Mouse (Mus musculus): ENCODE data around the gene Imp4. TPM values are rescaled to one million over a fixed set of nuclear protein-coding genes. Genes with fewer than 3 reads are reported as not detected.
"Not testable (repeated sequence)": the region's sequence is repeated elsewhere in the genome, so short reads cannot be mapped to it uniquely, and the experiment has no call there.

Gene Imp4
- total RNA-seq (2015; ENCODE audit: low replicate concordance): 5.4 and 8.3 TPM in 2 replicates
- 2.6 and 8.3 TPM in 2 replicates for total RNA-seq (2017; ENCODE audit: low replicate concordance)

GRCm38 (mm10) chr1:34439215-34439960, at the start of gene Imp4, which contains the start of gene Ccdc115:
Gene Imp4 (plus strand): TSS chr1:34439851.
Gene Ccdc115 (minus strand): TSS chr1:34439672.
- peak; percentile 91 for ATAC-seq (replicated peaks; ENCODE audit: low FRiP score, poor library complexity, severe bottlenecking)

DNA sequence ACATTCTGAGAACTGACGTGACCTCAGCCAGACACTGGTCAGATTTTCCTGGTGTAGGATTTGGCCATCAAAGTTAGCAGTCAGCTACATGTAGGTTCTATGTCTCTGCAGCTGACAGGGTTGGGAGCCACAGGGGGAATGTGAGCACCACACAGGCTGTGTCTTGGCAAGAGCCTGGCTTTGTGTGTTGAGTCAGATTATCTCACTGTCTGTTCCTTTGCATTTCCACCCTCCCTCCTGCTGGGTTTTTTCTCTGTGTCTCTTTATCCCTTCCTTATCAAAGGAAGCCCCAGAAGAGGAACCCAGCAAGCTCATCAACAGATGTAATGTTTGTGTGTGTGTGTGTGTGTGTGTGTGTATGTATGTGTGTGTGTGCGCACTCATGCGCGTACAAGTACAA, 43.3 kb upstream of the Imp4 start:
- ATAC-seq (replicated peaks; ENCODE audit: low FRiP score, poor library complexity, severe bottlenecking): no peak

GRCm38 (mm10) chr1:34399182-34399953, 40.3 kb upstream of the Imp4 start:
- no peak for ATAC-seq (replicated peaks; ENCODE audit: low FRiP score, poor library complexity, severe bottlenecking)

DNA sequence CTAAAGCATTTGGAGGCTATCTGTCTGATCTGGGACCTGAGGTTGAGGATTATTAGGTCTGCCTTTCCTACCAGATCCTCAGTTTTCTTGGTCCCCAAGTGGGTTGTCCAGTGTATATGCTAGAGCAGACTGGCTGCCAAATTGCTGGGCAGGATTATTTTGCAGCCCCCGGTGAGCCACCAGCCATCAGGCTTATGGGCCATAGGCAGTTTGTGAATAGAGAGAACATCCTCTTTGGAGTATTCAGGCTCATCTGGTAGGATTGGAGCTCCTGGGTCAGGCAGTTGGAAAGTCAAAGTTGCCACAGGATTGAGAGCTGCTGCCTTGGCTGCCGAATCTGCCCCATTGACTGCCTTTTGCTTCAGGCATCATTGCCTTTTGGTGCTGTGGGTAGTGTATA, 11.2 kb upstream of the Imp4 start:
- ATAC-seq (replicated peaks; ENCODE audit: low FRiP score, poor library complexity, severe bottlenecking): no peak

DNA sequence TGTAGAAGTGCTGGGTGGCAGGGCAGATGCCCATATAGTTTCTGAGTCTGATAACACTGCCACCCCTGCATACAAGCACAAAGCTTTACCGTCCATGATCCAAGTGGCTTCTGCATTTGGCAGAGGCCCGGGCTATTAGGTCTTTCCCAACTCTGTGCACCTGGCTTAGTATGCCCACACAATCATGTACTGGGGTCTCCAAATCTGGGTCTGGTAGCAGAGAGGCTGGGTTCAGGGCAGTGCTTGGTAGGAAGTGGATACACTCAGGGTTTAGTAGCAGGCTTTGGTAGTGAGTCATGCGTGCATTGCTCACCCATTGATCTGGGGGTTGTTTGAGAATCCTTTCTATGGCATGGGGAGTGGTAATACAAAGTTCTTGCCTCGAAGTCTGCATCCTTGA, 10.4 kb upstream of the Imp4 start:
- ATAC-seq (replicated peaks; ENCODE audit: low FRiP score, poor library complexity, severe bottlenecking): no peak

DNA sequence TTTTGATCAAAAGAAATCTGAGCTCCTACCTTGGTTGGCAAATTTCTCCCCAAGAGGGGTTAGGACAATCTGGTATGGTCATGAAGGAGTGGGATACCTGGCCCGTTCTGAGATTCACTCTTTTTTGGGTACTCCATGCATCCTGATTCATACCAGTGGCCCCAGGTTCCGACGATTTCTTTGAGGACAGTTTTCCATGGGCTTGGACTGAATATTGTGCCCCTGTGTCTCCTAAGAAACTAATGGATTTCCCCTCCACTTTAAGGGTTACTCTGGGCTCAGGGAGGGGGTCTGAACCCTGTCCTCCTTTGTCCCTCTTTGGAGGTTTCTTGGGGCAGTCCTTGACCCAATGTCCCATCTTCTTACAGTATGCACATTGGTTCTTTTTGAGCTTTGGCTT, 8.7 kb upstream of the Imp4 start:
- no peak for ATAC-seq (replicated peaks; ENCODE audit: low FRiP score, poor library complexity, severe bottlenecking)

DNA sequence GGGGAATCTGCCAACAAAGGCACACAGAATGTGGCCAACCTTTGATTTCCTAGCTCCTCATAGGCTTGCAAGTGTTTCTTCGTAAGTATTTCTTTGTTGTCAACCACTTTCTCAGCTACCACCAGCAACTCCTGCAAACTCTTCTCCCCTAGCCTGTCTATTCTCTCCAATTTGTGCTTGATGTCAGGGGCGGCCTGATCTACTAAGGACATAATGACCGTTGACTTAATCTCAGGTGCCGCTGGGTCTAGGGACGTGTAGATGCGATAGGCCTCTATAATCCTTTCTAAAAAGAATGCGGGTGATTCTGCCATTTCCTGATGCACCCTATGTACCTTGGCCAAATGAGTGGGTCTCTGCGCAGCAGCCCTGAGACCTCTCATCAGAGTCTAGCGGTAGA, 8.2 kb upstream of the Imp4 start:
- no peak for ATAC-seq (replicated peaks; ENCODE audit: low FRiP score, poor library complexity, severe bottlenecking)

GRCm38 (mm10) chr1:34432411-34432775, 7.3 kb upstream of the Imp4 start:
- no peak for ATAC-seq (replicated peaks; ENCODE audit: low FRiP score, poor library complexity, severe bottlenecking)

DNA sequence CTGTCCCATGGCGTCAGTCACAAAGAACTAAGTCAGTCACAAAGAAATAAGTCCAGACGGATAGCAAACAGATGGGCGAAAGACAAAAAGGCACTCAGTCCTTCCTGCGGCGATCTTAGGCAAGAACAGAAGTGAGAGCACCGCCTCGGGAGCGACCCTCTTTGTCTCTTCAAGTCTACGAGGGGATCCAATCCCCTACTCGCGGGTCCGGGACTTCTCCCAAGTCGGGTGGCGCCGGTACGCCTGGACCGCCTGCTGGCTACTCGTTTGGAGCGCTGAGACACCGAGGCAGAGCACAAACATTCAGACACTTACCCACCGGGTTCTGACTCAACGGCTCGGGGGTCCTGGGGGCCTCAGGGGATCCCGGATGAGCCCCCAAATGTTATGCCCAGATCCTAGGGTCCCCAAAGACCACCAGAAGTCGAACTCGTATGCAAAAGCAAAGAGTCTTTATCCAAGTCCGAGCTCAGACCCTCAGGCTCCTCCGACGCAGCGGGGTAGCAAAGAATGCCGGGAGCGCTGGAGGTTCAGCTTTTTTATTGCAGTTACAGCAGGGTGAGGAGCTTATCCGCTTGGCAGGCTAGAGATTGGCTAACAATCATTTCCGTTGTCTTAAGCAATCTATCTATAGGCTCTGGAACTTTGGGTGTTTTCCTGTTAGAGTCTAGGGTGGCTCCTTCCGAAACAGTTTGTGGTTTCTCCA, 6.7 kb upstream of the Imp4 start:
- ATAC-seq (replicated peaks; ENCODE audit: low FRiP score, poor library complexity, severe bottlenecking): no peak

- 0 out of 2 replicates have a peak, but pooled peaks have one; percentile 30 for ATAC-seq (replicated peaks; ENCODE audit: low FRiP score, poor library complexity, severe bottlenecking)
Observed at GRCm38 (mm10) chr1:34433891-34434521, 5.6 kb upstream of the Imp4 start.

DNA sequence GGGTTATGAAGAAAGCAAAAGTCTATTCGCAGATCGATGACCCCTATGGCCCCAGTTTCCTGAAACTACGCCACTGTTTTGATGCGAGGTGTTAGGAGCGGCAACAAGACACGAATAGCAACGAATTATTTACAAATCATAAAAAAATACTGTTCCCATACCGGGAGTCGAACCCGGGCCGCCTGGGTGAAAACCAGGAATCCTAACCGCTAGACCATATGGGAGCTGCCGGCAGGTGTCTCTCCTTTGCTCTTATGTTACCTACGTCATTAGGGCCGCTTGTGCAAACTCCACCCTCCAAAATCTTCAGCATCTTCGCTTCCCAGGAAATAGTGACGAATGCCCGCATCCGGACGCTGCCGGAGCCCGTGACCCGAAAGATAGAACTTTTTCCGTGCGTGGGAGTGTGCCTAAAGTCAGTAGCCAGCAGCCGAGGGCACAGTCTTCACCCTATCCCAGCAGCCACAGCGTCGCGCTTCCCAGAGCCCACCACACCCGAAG, 4.9 kb upstream of the Imp4 start:
- peak; percentile 31; the same call in 1 of the 2 replicates for ATAC-seq (replicated peaks; ENCODE audit: low FRiP score, poor library complexity, severe bottlenecking)

DNA sequence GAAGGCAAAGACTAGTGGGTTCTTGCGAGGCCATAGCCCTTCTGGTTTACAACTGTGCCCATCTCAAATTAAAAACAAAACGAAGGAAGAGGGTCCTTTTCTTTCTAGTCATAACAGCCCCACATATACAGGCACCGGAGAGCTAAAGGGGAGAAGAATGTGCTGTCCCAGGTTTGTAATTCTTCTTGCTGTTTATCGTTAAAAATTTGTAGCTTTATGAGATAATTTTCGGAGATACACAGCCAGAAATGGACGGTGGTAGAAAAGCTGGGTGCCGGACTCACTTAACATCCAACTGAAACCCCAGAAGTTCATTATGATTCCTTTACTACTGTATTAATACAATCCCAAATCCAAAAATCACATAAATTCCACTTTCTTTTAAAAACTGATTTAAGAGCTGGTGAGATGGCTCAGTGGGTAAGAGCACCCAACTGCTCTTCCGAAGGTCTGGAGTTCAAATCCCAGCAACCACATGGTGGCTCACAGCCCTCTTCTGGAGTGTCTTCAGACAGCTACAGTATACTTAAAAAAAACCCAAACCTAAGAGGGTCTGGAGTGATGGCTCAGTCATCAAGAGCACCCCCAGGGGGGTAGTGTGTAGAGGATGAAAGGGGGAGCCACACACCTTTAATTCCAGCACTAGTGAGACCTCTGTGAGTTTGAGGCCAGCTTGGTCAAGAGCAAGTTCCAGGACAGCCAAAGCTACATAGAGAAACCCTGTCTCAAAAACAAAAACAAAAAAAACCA, 4.1 kb upstream of the Imp4 start:
- ATAC-seq (replicated peaks; ENCODE audit: low FRiP score, poor library complexity, severe bottlenecking): no peak

DNA sequence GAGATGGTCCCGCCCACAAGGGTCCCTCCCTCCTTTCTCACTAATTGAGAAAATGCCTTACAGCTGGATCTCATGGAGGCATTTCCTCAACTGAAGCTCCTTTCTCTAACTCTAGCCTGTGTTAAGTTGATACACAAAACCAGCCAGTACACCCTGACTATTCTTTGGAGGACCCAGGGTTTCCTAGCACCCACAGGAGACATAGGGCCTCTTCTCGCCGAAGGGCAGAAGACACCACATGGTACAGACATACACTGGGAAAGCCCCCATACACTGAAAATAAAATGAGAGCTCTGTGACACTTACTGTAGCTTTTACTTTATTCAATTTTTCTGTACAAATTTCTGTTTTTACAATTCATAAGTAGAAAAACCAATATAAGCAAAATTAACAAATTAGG, 3.3 kb upstream of the Imp4 start:
- ATAC-seq (replicated peaks; ENCODE audit: low FRiP score, poor library complexity, severe bottlenecking): no peak

DNA sequence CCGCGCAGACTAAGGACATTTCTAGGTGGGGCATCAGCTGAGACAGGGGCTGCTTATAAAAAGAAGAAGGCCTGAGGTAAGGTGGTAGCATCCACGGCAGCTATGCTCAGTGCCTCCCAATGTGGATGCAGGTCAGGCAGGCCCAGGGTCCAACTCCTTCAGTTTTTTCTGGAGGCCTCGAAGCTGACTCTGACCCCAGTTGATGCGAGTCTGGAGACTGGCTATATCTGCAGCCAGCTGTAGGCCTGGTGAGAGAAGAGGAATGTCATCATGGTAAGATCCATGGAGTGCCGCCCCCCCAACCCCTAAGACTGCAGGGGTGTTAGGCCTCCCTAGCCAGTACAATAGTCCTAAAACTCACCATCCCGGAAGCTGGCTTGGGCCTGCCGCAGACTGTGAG, 2.3 kb upstream of the Imp4 start:
- not testable (repeated sequence) for ATAC-seq (replicated peaks; ENCODE audit: low FRiP score, poor library complexity, severe bottlenecking)

GRCm38 (mm10) chr1:34438381-34439051, 1.1 kb upstream of the Imp4 start:
- no peak for ATAC-seq (replicated peaks; ENCODE audit: low FRiP score, poor library complexity, severe bottlenecking)

- ATAC-seq (replicated peaks; ENCODE audit: low FRiP score, poor library complexity, severe bottlenecking): peak; percentile 63
Observed at GRCm38 (mm10) chr1:34439961-34440630, 445 bp downstream of the Imp4 start.

DNA sequence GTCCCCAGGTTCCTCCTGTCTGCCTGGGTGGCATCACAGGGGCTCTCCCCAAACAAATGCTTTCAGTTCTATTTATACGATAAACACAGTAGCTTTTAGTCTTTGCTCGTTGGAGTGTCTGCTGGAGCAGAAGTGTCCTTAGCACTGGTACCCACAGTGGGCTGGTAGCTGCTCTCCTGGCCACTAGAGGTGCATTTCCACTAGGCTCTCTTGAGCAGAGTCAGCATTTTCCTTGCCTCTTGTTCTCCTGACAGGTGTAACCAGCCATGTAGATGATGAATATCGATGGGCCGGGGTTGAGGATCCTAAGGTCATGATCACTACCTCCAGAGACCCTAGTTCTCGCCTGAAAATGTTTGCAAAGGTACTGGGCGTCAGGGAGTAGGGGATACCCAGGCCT, 3.5 kb downstream of the Imp4 start:
- no peak for ATAC-seq (replicated peaks; ENCODE audit: low FRiP score, poor library complexity, severe bottlenecking)

- no peak for ATAC-seq (replicated peaks; ENCODE audit: low FRiP score, poor library complexity, severe bottlenecking)
Observed at GRCm38 (mm10) chr1:34458431-34458830, 18.8 kb downstream of the Imp4 start.
